Mouse (Mus musculus): ENCODE measurements around the gene B4galnt3. TPM values are rescaled to one million over a fixed set of nuclear protein-coding genes. Genes with fewer than 3 reads are reported as not detected.

B4galnt3 gene
- polyA plus RNA-seq, 1 experiment: not detected

DNA sequence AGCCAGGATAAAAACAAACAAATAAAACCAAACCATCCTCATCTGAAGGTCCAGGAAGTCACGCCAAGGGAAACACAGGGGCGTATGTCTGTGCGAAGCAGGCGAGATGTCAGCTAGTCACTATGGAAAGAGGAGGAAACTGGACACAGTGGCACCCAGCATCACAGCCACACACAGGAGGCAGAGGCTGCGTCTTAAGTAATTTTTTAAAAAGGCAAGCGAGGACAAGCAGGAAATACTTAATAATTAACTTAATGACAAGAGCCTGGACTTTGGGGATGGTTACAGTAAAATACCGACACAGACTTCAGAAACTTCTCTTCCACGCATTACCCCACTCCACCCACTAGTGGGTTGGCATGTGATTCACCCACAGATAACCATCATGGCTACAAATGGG lies 51.8 kb downstream of the B4galnt3 start:
- no peak overlapping the region for H3K27ac ChIP-seq (ENCODE audit: insufficient read depth, low read depth, low read length)
- 80% methylated on average over 8 of the region's 8 CpGs for WGBS
- no peaks in the 10 kb centered on the region for H3K4me1 ChIP-seq (ENCODE audit: control insufficient read depth, insufficient read depth, low read length)
- H3K4me3 ChIP-seq (ENCODE audit: insufficient read depth, low read depth, low read length): no peak overlapping the region
- TF ChIP-seq POLR2A (IDR thresholded peaks at IDR 0.05; ENCODE audit: insufficient read depth, low read depth, low read length) (no peak), CTCF (IDR thresholded peaks at IDR 0.05; ENCODE audit: insufficient read depth, low read depth, low read length) (no peak)

DNA sequence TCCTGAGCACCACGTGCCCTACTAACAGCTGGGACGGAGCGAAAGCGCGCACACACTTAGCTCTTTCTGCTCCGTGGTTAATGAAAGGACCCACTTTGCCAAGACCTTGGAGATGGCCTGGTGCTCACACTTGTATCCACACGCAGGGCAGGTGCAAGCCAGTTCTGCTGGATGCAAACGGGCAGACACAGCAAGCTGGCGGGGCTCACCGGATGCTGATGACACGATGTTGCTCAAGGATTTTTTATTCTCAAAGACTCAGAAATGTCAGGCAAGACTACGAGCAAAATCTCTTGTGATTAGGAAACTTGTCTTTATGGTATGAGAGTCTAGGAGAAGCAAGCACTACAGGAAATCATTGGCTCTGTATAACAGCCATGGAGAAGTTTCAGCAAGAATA lies 52.9 kb downstream of the B4galnt3 start:
- 87% methylated on average over 12 of the region's 12 CpGs for WGBS
- no peak overlapping the region for H3K27ac ChIP-seq (ENCODE audit: insufficient read depth, low read depth, low read length)
- H3K4me3 ChIP-seq (ENCODE audit: insufficient read depth, low read depth, low read length): no peak overlapping the region
- TF ChIP-seq CTCF (IDR thresholded peaks at IDR 0.05; ENCODE audit: insufficient read depth, low read depth, low read length) (no peak), POLR2A (IDR thresholded peaks at IDR 0.05; ENCODE audit: insufficient read depth, low read depth, low read length) (no peak)
- no peaks in the 10 kb centered on the region for H3K4me1 ChIP-seq (ENCODE audit: control insufficient read depth, insufficient read depth, low read length)

DNA sequence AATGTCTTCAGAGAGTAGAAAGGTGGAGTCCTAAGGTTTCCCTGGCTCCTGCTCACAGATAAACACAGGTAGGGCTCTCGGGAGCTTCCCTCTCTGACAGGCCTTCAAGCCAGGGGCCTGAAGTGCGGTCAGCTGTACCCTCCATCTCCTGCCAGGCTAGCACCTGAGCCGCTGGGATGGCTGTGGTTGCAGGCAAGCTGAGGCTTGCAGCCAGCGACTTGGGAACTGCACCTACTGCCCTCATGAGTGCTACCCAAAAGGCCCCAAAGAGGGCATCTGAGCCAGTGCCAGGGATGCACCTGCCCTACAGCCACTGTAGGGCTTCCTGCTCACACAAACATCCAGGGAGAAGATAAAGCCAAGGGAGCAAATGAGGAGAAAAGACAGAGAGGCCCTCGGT lies 53.9 kb downstream of the B4galnt3 start:
- TF ChIP-seq POLR2A (IDR thresholded peaks at IDR 0.05; ENCODE audit: insufficient read depth, low read depth, low read length) (no peak), CTCF (IDR thresholded peaks at IDR 0.05; ENCODE audit: insufficient read depth, low read depth, low read length) (no peak)
- H3K4me3 ChIP-seq (ENCODE audit: insufficient read depth, low read depth, low read length): no peak overlapping the region
- H3K4me1 ChIP-seq (ENCODE audit: control insufficient read depth, insufficient read depth, low read length): no peaks in the 10 kb centered on the region
- 90% methylated on average over 5 of the region's 5 CpGs for WGBS
- H3K27ac ChIP-seq (ENCODE audit: insufficient read depth, low read depth, low read length): no peak overlapping the region

DNA sequence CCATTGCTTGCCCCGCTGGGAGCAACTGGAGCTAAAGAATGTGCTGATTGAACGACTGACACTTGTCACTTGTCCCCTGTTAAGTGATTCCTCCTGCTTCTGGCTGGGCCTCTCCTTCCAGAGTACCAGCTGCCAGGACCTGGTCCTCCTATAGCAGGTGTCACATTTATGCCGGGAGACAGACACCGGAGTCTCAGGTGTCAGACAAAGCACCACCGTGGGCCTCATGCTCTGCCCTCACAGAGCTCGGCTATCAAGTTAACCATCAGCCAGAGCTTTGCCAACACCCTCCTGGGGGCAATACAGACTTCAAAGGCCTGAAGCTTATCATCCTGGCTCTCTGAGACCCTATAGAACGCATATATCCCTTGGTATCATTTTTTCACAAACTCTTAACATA lies 58.5 kb downstream of the B4galnt3 start:
- TF ChIP-seq CTCF (IDR thresholded peaks at IDR 0.05; ENCODE audit: insufficient read depth, low read depth, low read length) (no peak), POLR2A (IDR thresholded peaks at IDR 0.05; ENCODE audit: insufficient read depth, low read depth, low read length) (no peak)
- 78% methylated on average over 7 of the region's 7 CpGs for WGBS

DNA sequence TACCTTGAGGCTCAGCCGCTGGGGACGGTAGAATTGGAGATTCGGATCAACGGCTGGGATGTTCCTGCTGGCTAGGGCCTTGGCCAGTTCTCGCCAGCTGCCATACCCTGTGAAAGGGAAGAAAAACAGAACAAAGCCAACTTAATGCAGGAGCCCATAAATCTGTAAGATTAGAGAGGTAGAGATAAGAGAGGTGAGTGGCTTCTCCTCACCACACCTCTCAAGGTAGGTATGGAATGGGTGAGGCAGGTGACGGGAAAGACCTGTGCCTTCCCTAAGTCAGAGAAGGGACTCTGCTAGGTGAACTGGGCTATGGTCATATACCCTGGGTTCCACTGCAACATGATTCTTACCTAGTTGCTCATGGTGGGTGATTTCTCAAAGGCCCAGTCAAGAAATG lies 61.5 kb downstream of the B4galnt3 start:
- 98% methylated on average over 6 of the region's 6 CpGs for WGBS
- H3K4me1 ChIP-seq (ENCODE audit: control insufficient read depth, insufficient read depth, low read length): no peaks in the 10 kb centered on the region
- TF ChIP-seq CTCF (IDR thresholded peaks at IDR 0.05; ENCODE audit: insufficient read depth, low read depth, low read length): no peak
- no peak for TF ChIP-seq POLR2A (IDR thresholded peaks at IDR 0.05; ENCODE audit: insufficient read depth, low read depth, low read length)
- H3K4me3 ChIP-seq (ENCODE audit: insufficient read depth, low read depth, low read length): no peak overlapping the region
- no peak overlapping the region for H3K27ac ChIP-seq (ENCODE audit: insufficient read depth, low read depth, low read length)

More for the DNA sequence above, 58.5 kb downstream of the B4galnt3 start:
- Histone ChIP-seq H3K4me3 (ENCODE audit: insufficient read depth, low read depth, low read length) (no peak overlapping the region), H3K4me1 (ENCODE audit: control insufficient read depth, insufficient read depth, low read length) (no peaks in the 10 kb centered on the region), H3K27ac (ENCODE audit: insufficient read depth, low read depth, low read length) (no peak overlapping the region)

DNA sequence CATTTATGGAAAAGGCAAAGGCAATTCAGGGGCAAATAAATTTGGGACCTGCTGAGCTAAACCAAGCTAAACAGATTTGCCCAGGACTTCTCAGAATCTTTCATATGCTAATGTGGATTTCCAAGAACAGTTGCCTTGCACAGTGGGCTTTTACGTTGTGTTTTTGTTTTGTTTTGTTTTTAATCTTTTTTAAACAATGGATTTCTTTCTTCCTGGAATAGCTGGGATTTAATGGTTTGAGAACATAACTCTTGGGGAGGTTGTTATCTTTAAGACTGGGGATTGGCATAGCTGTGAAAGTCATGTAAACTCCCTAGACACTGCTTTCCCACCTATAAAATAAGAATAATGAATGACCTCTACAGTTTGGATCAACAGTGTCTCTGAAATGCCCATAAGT lies 63.9 kb downstream of the B4galnt3 start:
- Histone ChIP-seq H3K27ac (ENCODE audit: insufficient read depth, low read depth, low read length) (no peak overlapping the region), H3K4me1 (ENCODE audit: control insufficient read depth, insufficient read depth, low read length) (no peaks in the 10 kb centered on the region), H3K4me3 (ENCODE audit: insufficient read depth, low read depth, low read length) (no peak overlapping the region)
- TF ChIP-seq CTCF (IDR thresholded peaks at IDR 0.05; ENCODE audit: insufficient read depth, low read depth, low read length) (no peak), POLR2A (IDR thresholded peaks at IDR 0.05; ENCODE audit: insufficient read depth, low read depth, low read length) (no peak)
- 31% methylated on average over 1 of the region's 1 CpGs for WGBS

DNA sequence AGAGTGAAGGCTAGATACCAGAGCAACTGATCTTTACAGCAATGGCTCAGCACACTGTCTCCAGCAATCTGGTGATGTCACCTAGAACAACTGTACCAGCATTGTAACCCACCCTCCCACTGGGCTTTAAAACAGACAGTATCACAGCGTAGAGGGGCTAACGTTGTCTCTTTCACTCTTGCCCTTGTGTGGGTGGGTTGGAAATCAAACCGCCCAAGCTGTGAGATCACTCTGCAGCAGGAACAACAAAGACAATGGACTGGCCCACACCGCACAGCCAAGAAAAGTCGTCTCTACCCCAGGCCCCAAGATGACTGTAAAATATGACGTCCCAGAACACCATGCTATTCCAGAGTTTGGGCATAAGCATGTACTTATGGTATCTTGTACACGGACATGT lies 64.6 kb downstream of the B4galnt3 start:
- Histone ChIP-seq H3K4me3 (ENCODE audit: insufficient read depth, low read depth, low read length) (no peak overlapping the region), H3K4me1 (ENCODE audit: control insufficient read depth, insufficient read depth, low read length) (no peaks in the 10 kb centered on the region), H3K27ac (ENCODE audit: insufficient read depth, low read depth, low read length) (no peak overlapping the region)
- WGBS: 50% methylated on average over 7 of the region's 7 CpGs
- TF ChIP-seq CTCF (IDR thresholded peaks at IDR 0.05; ENCODE audit: insufficient read depth, low read depth, low read length): no peak
- TF ChIP-seq POLR2A (IDR thresholded peaks at IDR 0.05; ENCODE audit: insufficient read depth, low read depth, low read length): no peak

DNA sequence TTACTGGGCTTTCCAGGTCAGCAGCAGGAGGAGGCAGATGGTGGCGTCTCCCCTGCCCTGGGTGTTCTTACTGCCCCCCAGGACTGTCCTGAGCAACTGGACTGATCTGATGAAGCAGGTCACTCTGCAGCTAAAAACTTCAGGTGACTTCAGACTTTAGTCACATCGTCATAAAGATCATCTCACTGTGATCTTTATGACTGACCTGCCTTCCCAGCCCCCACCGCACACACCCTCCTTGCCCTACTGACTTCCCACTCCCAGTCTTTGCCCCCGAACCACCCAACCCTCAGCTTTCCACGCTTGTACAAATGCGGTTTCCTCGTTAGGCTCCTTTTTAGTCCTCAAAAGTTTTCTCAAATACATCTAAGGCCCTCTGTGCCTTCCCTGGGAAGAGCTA lies 67.3 kb downstream of the B4galnt3 start:
- no peaks in the 10 kb centered on the region for H3K4me1 ChIP-seq (ENCODE audit: control insufficient read depth, insufficient read depth, low read length)
- H3K4me3 ChIP-seq (ENCODE audit: insufficient read depth, low read depth, low read length): no peak overlapping the region
- H3K27ac ChIP-seq (ENCODE audit: insufficient read depth, low read depth, low read length): no peak overlapping the region
- TF ChIP-seq CTCF (IDR thresholded peaks at IDR 0.05; ENCODE audit: insufficient read depth, low read depth, low read length) (no peak), POLR2A (IDR thresholded peaks at IDR 0.05; ENCODE audit: insufficient read depth, low read depth, low read length) (no peak)
- WGBS: 85% methylated on average over 7 of the region's 7 CpGs

DNA sequence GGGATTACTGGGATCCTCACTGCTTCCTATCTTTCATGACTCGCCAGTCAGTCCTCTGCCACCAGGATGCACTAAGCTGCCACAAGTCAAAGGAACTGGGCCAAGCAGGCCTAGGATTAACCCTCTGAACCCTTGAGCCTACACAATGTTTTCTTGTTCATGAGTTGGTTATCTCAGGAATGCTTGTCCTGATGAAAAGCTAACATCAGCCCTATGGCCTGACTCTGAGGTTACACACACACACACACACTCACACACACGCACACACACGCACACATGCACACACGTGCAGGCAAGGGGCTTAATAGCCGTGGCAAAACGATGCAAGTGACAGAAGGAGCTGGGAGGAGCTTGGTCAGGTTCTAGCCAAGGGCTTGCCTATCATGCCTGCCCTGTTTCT lies 69.0 kb downstream of the B4galnt3 start:
- no peak overlapping the region for H3K27ac ChIP-seq (ENCODE audit: insufficient read depth, low read depth, low read length)
- no peaks in the 10 kb centered on the region for H3K4me1 ChIP-seq (ENCODE audit: control insufficient read depth, insufficient read depth, low read length)
- 75% methylated on average over 6 of the region's 6 CpGs for WGBS
- TF ChIP-seq POLR2A (IDR thresholded peaks at IDR 0.05; ENCODE audit: insufficient read depth, low read depth, low read length): no peak
- TF ChIP-seq CTCF (IDR thresholded peaks at IDR 0.05; ENCODE audit: insufficient read depth, low read depth, low read length): no peak
- H3K4me3 ChIP-seq (ENCODE audit: insufficient read depth, low read depth, low read length): no peak overlapping the region

DNA sequence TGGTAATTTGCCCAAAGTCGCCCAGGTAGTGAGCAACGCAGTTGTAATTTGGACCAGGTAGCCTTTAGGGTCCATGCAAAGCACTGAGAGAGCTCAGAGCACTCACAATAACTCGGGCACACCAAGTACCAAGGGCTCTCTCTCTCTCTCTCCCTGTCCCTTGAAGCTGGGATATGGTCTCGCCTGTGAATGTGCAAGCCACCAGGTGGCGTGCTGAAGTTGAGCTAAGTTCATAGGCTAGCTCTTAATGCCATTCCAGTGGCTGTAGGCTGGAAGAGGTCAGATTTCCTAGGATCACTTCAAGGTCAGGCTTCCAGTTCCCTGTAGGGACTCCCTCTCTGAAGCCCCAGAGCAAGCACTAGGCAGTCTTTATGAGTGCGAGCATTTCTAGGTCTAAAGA lies 71.7 kb downstream of the B4galnt3 start:
- no peaks in the 10 kb centered on the region for H3K4me1 ChIP-seq (ENCODE audit: control insufficient read depth, insufficient read depth, low read length)
- 37% methylated on average over 6 of the region's 6 CpGs for whole genome bisulfite sequencing
- no peak overlapping the region for H3K27ac ChIP-seq (ENCODE audit: insufficient read depth, low read depth, low read length)
- H3K4me3 ChIP-seq (ENCODE audit: insufficient read depth, low read depth, low read length): no peak overlapping the region
- no peak for TF ChIP-seq CTCF (IDR thresholded peaks at IDR 0.05; ENCODE audit: insufficient read depth, low read depth, low read length)
- no peak for TF ChIP-seq POLR2A (IDR thresholded peaks at IDR 0.05; ENCODE audit: insufficient read depth, low read depth, low read length)

Measured in olfactory bulb, adult 2 months (tissue).